Mouse (Mus musculus): ENCODE data around the gene Cnst. TPM values are rescaled to one million over a fixed set of nuclear protein-coding genes. Genes with fewer than 3 reads are reported as not detected.
"Not testable (repeated sequence)": the region's sequence is repeated elsewhere in the genome, so short reads cannot be mapped to it uniquely, and the experiment has no call there.

Gene Cnst
- polyA plus RNA-seq (2014; fragmentation: Nextera tagmentation; extraction: Ambion mirVana), result 31.7 and 33.5 TPM in 2 replicates

DNA sequence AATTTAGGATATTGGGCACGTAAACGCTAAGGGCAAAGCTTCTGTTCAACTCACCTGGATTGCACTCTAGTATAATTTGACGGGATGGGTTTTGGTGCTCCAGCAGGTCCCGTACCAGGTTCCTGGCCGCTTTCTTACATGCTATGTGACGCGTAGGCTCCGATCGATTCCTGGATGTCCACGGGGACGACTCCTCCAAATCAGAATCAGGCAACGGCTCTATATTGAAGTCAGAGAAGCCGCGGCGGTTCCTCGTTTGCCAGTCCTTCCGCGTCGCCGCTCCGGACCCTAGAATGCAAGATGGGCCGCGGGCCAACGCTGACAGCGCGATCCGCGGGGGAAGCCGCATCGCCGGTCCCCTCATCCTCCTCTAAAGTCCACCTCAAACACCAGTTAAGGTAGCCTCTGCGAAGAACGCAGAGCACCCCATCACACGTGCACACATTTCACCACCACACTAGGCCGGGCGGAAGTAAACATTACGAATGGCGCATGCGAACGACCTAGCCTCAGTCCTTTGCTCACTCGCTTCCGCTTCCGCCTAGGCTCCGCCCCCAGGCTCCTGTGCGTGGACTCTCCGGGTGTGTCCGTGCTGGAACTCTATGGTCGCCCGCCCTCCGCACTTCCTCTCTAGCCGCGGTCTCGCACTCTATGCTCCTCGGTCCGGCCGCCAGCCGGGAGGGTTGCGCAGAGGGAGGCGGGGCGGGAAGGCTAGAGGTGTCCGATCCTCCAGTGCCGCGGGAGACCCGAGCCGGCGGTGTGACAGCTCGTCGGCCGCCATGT, at the start of gene Cnst, which contains the start of gene Tfb2m:
Cnst (plus strand) TSS at position 603 of the 783 bp plus-strand sequence.
Tfb2m (minus strand) TSS at position 500 of the 783 bp plus-strand sequence.
- Histone ChIP-seq H3K9ac (ENCODE audit: low read length) (peak within 1 kb of the TSS; percentile 66), H3K27ac (ENCODE audit: low read depth, low read length) (peak within 1 kb of the TSS; percentile 84), H3K4me3 (ENCODE audit: low read depth, low read length) (peak within 1 kb of the TSS; percentile 72), H3K4me2 (ENCODE audit: low read depth) (peak within 1 kb of the TSS; percentile 80)
- ATAC-seq (ENCODE audit: insufficient read depth, low FRiP score, low TSS enrichment) (peak; percentile 99), DNase-seq (ENCODE audit: low spot score) (peak; percentile 99)
- not testable (repeated sequence) for H3K27me3 ChIP-seq (ENCODE audit: control insufficient read depth, insufficient read depth, low read length); H3K9me3 ChIP-seq (ENCODE audit: control insufficient read depth, low read length); H3K4me1 ChIP-seq (ENCODE audit: control insufficient read depth, insufficient read depth, low read length); H3K36me3 ChIP-seq (ENCODE audit: control insufficient read depth, insufficient read depth, low read length)
- under 1% methylated on average over 69 of the region's 69 CpGs for WGBS

DNA sequence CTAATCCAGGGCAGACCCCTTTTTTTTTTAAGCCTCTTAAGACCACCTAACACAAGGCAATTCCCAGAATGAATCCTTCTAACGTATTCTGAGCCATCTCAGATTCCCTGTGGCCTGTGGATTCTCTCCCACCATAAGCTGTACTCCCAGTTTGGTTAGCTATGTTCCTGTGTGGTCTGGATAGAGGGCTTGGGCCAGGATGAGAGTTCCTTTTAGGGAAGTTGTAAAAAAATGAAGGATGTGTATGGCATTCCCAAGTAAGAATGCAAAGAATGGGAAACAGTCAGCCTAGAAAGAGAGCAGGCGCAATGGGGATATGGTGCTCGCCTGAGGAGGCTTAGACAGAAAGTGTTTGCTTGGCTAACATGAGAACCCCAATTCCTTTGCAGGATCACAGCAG, 46.9 kb upstream of the Cnst start:
- Histone ChIP-seq H3K9me3 (ENCODE audit: control insufficient read depth, low read length) (no peaks in the 10 kb centered on the region), H3K4me2 (ENCODE audit: low read depth) (no peak overlapping the region), H3K4me1 (ENCODE audit: control insufficient read depth, insufficient read depth, low read length) (no peaks in the 10 kb centered on the region), H3K9ac (ENCODE audit: low read length) (no peak overlapping the region), H3K27ac (ENCODE audit: low read depth, low read length) (no peak overlapping the region), H3K27me3 (ENCODE audit: control insufficient read depth, insufficient read depth, low read length) (no peaks in the 10 kb centered on the region), H3K36me3 (ENCODE audit: control insufficient read depth, insufficient read depth, low read length) (no peaks in the 10 kb centered on the region), H3K4me3 (ENCODE audit: low read depth, low read length) (no peak overlapping the region)
- no peak for ATAC-seq (ENCODE audit: insufficient read depth, low FRiP score, low TSS enrichment)
- WGBS, result 87% methylated on average over 3 of the region's 3 CpGs
- DNase-seq (ENCODE audit: low spot score), result no peak

DNA sequence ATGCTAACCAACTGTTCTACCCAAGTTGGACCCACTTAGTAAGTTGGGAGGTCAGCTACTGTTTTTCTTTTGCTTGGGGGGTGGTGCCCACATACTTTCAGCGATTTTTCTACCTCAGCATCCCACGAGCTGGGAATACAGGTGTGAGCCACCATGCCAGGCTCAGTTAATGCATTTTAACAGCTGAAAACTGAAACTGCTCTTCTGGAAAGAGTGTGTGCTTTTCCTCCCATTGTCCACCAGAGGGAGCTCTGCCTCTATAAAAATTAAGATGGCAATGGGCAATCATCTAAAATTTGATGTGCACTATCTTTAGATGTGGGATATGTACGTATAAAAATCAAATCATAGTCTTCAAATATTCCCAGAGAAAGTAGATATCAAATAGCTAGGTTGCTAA, 43.6 kb upstream of the Cnst start:
- Histone ChIP-seq H3K9me3 (ENCODE audit: control insufficient read depth, low read length) (no peaks in the 10 kb centered on the region), H3K36me3 (ENCODE audit: control insufficient read depth, insufficient read depth, low read length) (no peaks in the 10 kb centered on the region), H3K4me2 (ENCODE audit: low read depth) (no peak overlapping the region), H3K9ac (ENCODE audit: low read length) (no peak overlapping the region), H3K27me3 (ENCODE audit: control insufficient read depth, insufficient read depth, low read length) (no peaks in the 10 kb centered on the region), H3K4me1 (ENCODE audit: control insufficient read depth, insufficient read depth, low read length) (no peaks in the 10 kb centered on the region), H3K4me3 (ENCODE audit: low read depth, low read length) (no peak overlapping the region), H3K27ac (ENCODE audit: low read depth, low read length) (no peak overlapping the region)
- 24% methylated on average over 3 of the region's 3 CpGs for WGBS
- no peak for DNase-seq (ENCODE audit: low spot score)
- ATAC-seq (ENCODE audit: insufficient read depth, low FRiP score, low TSS enrichment), result no peak

DNA sequence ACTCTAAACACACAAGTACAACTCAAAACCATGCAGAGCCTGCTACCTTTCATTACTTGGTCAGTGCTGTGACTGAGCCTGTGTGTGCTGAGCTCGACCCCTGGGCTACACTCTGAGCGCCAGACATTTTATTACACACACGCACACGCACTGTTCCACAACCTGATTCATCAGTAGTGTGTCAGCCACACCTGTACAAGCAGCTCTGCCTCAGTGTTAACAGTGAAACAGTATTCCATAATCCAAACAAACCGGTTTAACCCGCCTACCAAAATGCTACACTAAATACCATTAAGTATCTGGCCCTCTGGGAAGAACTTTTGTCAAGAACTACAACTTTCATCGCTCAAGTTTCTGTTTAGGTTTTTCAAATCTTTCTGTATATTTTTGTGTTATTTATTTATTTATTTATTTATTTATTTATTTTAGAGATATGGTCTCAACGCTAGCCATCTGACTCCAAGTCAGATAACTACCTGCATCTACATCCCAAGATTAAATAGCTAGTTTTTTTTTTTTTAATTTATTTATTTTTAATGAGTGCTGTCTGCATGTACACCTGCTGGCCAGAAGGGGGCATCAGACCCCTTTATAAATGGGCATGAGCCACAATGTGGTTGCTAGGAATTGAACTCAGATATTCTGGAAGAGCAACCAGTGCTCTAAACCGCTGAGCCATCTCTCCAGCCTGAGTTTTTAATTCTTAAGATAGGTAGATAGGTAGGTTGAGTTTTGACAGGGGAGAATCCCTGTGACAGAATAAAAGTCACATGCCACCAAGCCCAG, 39.4 kb upstream of the Cnst start:
- H3K9me3 ChIP-seq (ENCODE audit: control insufficient read depth, low read length), result no peaks in the 10 kb centered on the region
- H3K27ac ChIP-seq (ENCODE audit: low read depth, low read length), result no peak overlapping the region
- ATAC-seq (ENCODE audit: insufficient read depth, low FRiP score, low TSS enrichment) (no peak), DNase-seq (ENCODE audit: low spot score) (peak; percentile 30)
- 73% methylated on average over 9 of the region's 9 CpGs for WGBS
- no peaks in the 10 kb centered on the region for H3K36me3 ChIP-seq (ENCODE audit: control insufficient read depth, insufficient read depth, low read length)
- no peak overlapping the region for H3K4me2 ChIP-seq (ENCODE audit: low read depth)
- no peak overlapping the region for H3K4me3 ChIP-seq (ENCODE audit: low read depth, low read length)
- H3K9ac ChIP-seq (ENCODE audit: low read length), result no peak overlapping the region
- no peaks in the 10 kb centered on the region for H3K27me3 ChIP-seq (ENCODE audit: control insufficient read depth, insufficient read depth, low read length)
- H3K4me1 ChIP-seq (ENCODE audit: control insufficient read depth, insufficient read depth, low read length), result no peaks in the 10 kb centered on the region

DNA sequence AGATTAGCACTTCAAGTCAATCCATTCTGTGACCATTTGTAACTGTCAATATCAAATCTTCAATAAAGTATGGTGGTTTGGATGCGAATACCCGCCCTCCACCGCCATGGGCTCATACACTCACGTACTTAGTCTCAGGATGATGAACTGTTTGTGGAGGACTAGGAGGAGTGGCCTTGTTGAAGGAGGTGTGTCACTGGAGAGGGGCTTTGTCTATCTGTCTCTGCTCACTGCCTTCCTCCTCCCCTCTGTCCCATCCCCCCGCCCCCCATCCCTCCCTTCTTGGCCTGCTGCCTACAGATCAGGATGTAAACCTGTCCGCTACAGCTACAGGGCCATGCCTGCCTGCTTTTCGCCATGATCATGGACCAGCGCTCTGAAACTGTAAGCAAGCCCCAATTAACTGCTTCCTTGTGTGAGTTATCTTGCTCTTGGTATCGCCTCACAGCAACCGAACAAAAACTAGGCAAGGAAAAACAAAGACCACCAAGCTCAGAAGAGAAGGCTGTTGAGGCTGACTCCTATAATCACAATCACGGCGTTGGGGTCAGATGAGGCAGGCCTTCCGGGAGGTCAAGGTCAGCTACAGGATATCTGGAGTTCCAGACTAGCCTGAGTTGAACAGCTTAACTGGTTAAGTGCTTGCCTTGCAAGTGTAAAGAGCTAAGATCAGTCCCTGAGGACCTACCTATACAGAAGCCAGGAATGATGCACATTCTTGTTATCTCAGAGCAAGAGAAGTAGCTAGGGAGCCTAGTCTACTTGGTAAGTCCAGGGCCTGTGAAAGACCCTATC, 35.4 kb upstream of the Cnst start:
- no peak for DNase-seq (ENCODE audit: low spot score)
- no peak for ATAC-seq (ENCODE audit: insufficient read depth, low FRiP score, low TSS enrichment)
- Histone ChIP-seq H3K9ac (ENCODE audit: low read length) (no peak overlapping the region), H3K27me3 (ENCODE audit: control insufficient read depth, insufficient read depth, low read length) (no peaks in the 10 kb centered on the region), H3K4me2 (ENCODE audit: low read depth) (no peak overlapping the region), H3K36me3 (ENCODE audit: control insufficient read depth, insufficient read depth, low read length) (no peaks in the 10 kb centered on the region), H3K27ac (ENCODE audit: low read depth, low read length) (no peak overlapping the region), H3K4me1 (ENCODE audit: control insufficient read depth, insufficient read depth, low read length) (no peaks in the 10 kb centered on the region), H3K4me3 (ENCODE audit: low read depth, low read length) (no peak overlapping the region), H3K9me3 (ENCODE audit: control insufficient read depth, low read length) (no peaks in the 10 kb centered on the region)
- WGBS, result 87% methylated on average over 13 of the region's 13 CpGs

DNA sequence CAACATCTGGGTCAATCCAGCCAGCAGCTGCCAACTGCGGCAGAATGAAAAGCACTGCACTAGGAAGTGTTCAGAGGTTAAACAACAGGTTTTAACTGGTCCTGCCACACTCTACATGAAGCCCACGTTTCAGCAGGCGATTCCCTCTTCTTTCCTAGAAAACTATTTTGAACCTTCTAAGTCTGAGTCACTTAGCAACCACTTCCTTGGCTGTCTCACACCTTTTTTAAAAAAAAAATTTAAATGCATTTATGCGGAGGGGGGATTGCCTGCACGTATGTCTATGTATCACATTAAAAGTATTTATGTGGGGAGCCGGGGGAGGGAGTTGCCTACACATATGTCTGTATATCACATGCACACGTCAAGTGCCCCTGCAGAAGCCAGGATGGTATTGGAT, 34.3 kb upstream of the Cnst start:
- H3K4me3 ChIP-seq (ENCODE audit: low read depth, low read length), result no peak overlapping the region
- no peaks in the 10 kb centered on the region for H3K36me3 ChIP-seq (ENCODE audit: control insufficient read depth, insufficient read depth, low read length)
- no peak overlapping the region for H3K9ac ChIP-seq (ENCODE audit: low read length)
- 84% methylated on average over 7 of the region's 7 CpGs for WGBS
- ATAC-seq (ENCODE audit: insufficient read depth, low FRiP score, low TSS enrichment), result no peak
- no peaks in the 10 kb centered on the region for H3K9me3 ChIP-seq (ENCODE audit: control insufficient read depth, low read length)
- no peak overlapping the region for H3K27ac ChIP-seq (ENCODE audit: low read depth, low read length)
- no peaks in the 10 kb centered on the region for H3K27me3 ChIP-seq (ENCODE audit: control insufficient read depth, insufficient read depth, low read length)
- H3K4me2 ChIP-seq (ENCODE audit: low read depth), result no peak overlapping the region
- DNase-seq (ENCODE audit: low spot score), result no peak
- H3K4me1 ChIP-seq (ENCODE audit: control insufficient read depth, insufficient read depth, low read length), result no peaks in the 10 kb centered on the region

DNA sequence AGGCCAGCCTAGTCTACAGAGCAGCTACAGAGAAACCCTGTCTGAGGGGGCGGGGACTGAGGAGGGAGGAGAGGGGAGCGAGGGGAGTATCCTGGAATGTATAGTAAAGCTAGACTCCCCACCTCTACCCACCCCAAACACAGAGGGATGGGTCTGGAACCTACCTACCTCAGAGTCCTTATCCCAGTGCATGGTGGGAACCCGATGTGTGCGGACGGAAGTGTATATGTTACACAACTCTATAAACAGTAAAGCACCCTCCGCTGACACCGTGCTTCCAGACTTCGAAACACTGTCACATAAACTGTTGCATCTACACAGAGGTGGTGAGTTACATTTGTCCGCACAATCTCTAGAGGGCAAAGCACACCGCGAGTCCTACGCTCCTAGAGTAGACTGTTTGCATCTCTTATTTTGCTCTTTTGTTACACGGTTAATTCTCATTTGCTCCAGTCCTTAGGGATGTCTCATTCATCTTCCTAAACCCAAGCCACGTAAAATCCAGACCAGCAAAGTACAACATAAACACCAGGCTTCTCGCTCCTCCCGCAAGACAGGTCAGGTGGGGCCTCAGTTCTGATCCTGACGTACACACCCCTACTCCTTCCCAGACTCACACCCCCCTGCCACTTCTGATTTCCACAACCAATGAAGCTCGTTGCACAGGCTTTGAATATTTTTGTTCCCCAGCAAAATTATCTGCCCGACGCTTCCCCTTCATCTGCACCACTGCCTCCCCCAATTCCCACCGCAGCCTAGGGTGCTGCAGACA, 29.0 kb upstream of the Cnst start:
- Histone ChIP-seq H3K9ac (ENCODE audit: low read length) (peak overlapping the region; percentile 78), H3K4me3 (ENCODE audit: low read depth, low read length) (peak overlapping the region; percentile 76), H3K9me3 (ENCODE audit: control insufficient read depth, low read length) (no peaks in the 10 kb centered on the region), H3K27ac (ENCODE audit: low read depth, low read length) (no peak overlapping the region), H3K4me1 (ENCODE audit: control insufficient read depth, insufficient read depth, low read length) (no peaks in the 10 kb centered on the region), H3K36me3 (ENCODE audit: control insufficient read depth, insufficient read depth, low read length) (no peaks in the 10 kb centered on the region), H3K4me2 (ENCODE audit: low read depth) (peak overlapping the region; percentile 98), H3K27me3 (ENCODE audit: control insufficient read depth, insufficient read depth, low read length) (no peaks in the 10 kb centered on the region)
- WGBS, result under 1% methylated on average over 21 of the region's 21 CpGs
- DNase-seq (ENCODE audit: low spot score) (peak; percentile 50), ATAC-seq (ENCODE audit: insufficient read depth, low FRiP score, low TSS enrichment) (peak; percentile 69)
